Mouse (Mus musculus) kidney, embryonic 14.5 days (tissue): Measurements from ENCODE around the gene Ccdc102a. TPM values are rescaled to one million over a fixed set of nuclear protein-coding genes. Genes with fewer than 3 reads are reported as not detected.

Experiments used
- ATAC-seq: fragments of 200-750 bp; cut with Nextera tagmentation; 2 replicates; pipeline ENCODE4 v1.8.0; 2017; ENCODE audit warnings: moderate number of reproducible peaks, mild to moderate bottlenecking, moderate TSS enrichment, moderate library complexity; ENCODE audit not compliant: low FRiP score, low TSS enrichment
- H3K27ac ChIP-seq: fragments of 300-500 bp; sonication (generic); 2 replicates; pipeline ENCODE4 v1.5.1; 2014; ENCODE audit warnings: low read depth, mild to moderate bottlenecking, low read length, moderate library complexity, mixed read lengths
- H3K27me3 ChIP-seq: fragments of 300-500 bp; sonication (generic); 2 replicates; pipeline ENCODE4 v1.6.1; 2014; ENCODE audit warnings: mild to moderate bottlenecking, low read length; ENCODE audit not compliant: control insufficient read depth, insufficient read depth
- H3K36me3 ChIP-seq: fragments of 300-500 bp; sonication (generic); 2 replicates; pipeline ENCODE4 v1.6.1; 2014; ENCODE audit warnings: low read length, mixed read lengths; ENCODE audit not compliant: control insufficient read depth, insufficient read depth
- H3K4me1 ChIP-seq: fragments of 300-500 bp; sonication (generic); 2 replicates; pipeline ENCODE4 v1.6.1; 2014; ENCODE audit warnings: low read length, mixed read lengths; ENCODE audit not compliant: control insufficient read depth, insufficient read depth
- H3K4me2 ChIP-seq: fragments of 300-500 bp; sonication (generic); replicated peaks from 2 replicates; pipeline ENCODE4 v1.6.1; 2014; ENCODE audit warnings: low read depth, mild to moderate bottlenecking, low read length
- H3K4me3 ChIP-seq: fragments of 300-500 bp; sonication (generic); 2 replicates; pipeline ENCODE4 v1.5.1; 2014; ENCODE audit warnings: mild to moderate bottlenecking, low read length
- H3K9ac ChIP-seq: fragments of 300-500 bp; sonication (generic); 2 replicates; pipeline ENCODE4 v1.6.1; 2014; ENCODE audit warnings: low read depth, mild to moderate bottlenecking, low read length, moderate library complexity
- H3K9me3 ChIP-seq: fragments of 300-500 bp; sonication (generic); 2 replicates; pipeline ENCODE4 v1.6.1; 2016; ENCODE audit warnings: low read length; ENCODE audit not compliant: control insufficient read depth
- WGBS: fragments of 180-500 bp; shearing (Covaris S2); extraction: QIAGEN DNeasy Blood & Tissue Kit; methylation state at CpG from one replicate; pipeline ENCODE4 v1.1.7; 2014; 5-methylcytosine and 5-hydroxymethylcytosine counted together
- polyA plus RNA-seq: library from polyadenylated mRNA; unstranded; fragments of >200 nt; fragmentation: Nextera tagmentation; extraction: Ambion mirVana; gene quantifications from 2 replicates; pipeline ENCODE4 v1.2.1, GENCODE M21; 2014

Gene Ccdc102a
- polyA plus RNA-seq, 1 experiment from 2014 or later = 29.4 TPM

DNA sequence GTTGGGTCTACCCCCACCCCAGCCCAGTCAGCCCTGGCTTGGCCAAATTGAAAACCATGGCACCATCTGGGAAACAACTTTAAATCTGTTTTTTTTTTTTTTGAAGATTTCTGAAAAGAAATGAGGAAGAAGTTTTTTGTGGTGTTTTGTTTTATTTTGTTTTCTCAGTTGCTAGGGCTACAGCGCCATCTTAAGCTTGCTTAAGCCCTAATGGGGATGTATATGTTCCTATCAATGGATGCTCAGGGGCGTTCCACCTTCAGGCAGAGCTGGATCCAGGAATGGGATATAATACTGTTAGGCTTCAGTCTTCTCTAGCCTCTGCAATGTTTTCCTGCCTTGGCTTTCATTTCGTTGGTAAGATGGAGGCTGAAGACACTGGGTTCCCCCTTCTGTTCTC, 17.3 kb upstream of the Ccdc102a start:
- H3K4me1 ChIP-seq = no peaks in the 10 kb centered on the region
- no peak for ATAC-seq
- no peak overlapping the region for H3K9ac ChIP-seq
- WGBS = 86% methylated on average over 3 of the region's 3 CpGs
- H3K27ac ChIP-seq = no peak overlapping the region
- no peak overlapping the region for H3K4me2 ChIP-seq
- H3K27me3 ChIP-seq = no peaks in the 10 kb centered on the region
- no peak overlapping the region for H3K4me3 ChIP-seq
- no peaks in the 10 kb centered on the region for H3K36me3 ChIP-seq
- no peaks in the 10 kb centered on the region for H3K9me3 ChIP-seq

DNA sequence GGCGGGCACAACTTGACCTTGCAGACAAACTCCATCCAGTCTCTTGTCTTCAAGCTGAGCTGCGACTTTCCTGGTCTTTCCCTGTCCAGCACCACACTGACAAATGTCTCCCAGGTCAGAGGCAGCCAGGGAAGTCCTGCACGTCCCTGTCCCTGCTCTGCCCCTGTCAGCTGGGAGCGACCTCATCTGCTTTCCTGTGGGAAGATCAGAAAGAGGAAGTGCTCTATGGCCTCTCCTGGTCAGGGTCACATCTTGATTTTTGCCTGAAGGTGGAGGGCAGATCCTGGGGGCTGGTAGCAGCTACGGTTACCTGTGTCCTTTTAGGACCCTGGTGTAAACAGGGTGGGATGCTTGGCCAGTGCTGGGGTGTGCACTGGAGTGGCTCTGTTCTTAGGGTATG, 16.0 kb upstream of the Ccdc102a start:
- no peak overlapping the region for H3K4me3 ChIP-seq
- no peaks in the 10 kb centered on the region for H3K27me3 ChIP-seq
- H3K36me3 ChIP-seq = no peaks in the 10 kb centered on the region
- H3K4me1 ChIP-seq = no peaks in the 10 kb centered on the region
- no peaks in the 10 kb centered on the region for H3K9me3 ChIP-seq
- H3K27ac ChIP-seq = no peak overlapping the region
- WGBS = 49% methylated on average over 5 of the region's 5 CpGs
- ATAC-seq = no peak
- H3K4me2 ChIP-seq = no peak overlapping the region
- no peak overlapping the region for H3K9ac ChIP-seq

DNA sequence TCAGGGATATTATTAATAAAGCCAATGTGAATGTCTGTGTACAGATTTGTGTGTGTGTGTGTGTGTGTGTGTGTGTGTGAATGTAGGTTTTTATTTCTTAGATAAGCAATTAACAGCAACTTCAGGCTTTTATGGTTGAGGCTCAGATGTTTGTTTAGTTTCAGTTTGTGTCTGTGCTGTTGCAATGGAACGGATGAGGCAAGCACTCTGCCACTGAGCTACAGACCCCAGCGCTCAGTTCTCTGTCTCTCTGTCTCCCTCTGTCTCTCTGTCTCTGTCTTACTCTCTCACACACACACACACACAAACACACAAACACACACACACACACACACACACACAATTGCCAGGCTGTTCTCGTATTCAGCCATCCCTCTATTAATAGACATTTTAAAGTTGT, 10.3 kb upstream of the Ccdc102a start:
- Histone ChIP-seq H3K4me2 (no peak overlapping the region), H3K9me3 (no peaks in the 10 kb centered on the region), H3K36me3 (no peaks in the 10 kb centered on the region), H3K27ac (no peak overlapping the region), H3K27me3 (no peaks in the 10 kb centered on the region), H3K4me3 (no peak overlapping the region), H3K4me1 (no peaks in the 10 kb centered on the region), H3K9ac (no peak overlapping the region)
- 75% methylated on average over 3 of the region's 3 CpGs for WGBS
- ATAC-seq = no peak

DNA sequence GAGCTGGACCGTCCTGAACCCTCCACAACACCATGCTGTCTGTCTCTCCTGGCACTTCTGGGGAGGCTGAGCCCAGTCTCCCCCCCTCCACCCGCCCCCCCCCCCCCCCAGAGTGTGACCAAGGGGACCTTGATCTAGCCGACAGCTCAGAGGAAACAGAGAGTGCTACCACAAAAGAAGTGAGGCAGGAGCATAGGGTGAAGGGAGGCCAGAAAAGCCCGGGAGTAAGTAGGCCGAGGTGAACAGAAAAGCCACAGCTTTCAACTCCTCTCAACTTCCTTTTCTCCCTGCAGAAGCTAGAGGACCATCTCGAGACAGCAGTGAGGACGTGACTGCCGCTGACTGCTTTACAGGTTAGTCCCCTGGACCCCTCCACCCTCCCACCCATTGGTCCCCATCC, 5.5 kb upstream of the Ccdc102a start, which contains the start of gene Adgrg5:
TSS of gene Adgrg5 (plus strand) at position 290 of the 400 bp plus-strand sequence.
- no peaks in the 10 kb centered on the region for H3K36me3 ChIP-seq
- no peaks in the 10 kb centered on the region for H3K4me1 ChIP-seq
- H3K4me3 ChIP-seq = no peak within 1 kb of the TSS
- no peak for ATAC-seq
- no peaks in the 10 kb centered on the region for H3K27me3 ChIP-seq
- no peak within 1 kb of the TSS for H3K27ac ChIP-seq
- 58% methylated on average over 8 of the region's 8 CpGs for WGBS
- H3K9ac ChIP-seq = no peak within 1 kb of the TSS; the same call in 1 of the 2 replicates
- H3K4me2 ChIP-seq = no peak within 1 kb of the TSS
- H3K9me3 ChIP-seq = no peaks in the 10 kb centered on the region

DNA sequence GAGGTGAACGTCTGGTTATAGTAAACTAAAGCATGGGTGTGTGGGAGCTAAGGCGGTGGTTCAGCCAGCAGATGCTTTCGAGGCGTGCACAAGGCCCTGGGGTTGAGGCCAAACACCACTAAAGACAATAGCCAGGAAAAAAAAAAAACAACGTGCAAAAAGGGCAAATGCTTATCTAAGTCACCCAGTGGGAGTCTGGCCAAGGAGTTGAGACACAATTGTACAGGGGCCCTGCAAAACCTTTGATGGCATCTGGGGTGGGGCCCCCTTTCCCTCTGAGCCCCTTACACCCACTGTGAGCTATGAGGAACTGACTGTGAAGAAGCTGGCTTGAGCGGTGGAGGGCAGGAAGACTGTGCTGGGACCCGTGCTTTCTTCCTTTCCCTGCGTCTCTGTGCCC, 4.7 kb upstream of the Ccdc102a start:
- Histone ChIP-seq H3K9ac (no peak overlapping the region), H3K4me1 (no peaks in the 10 kb centered on the region; the same call in 1 of the 2 replicates), H3K4me3 (no peak overlapping the region), H3K27ac (no peak overlapping the region), H3K9me3 (no peaks in the 10 kb centered on the region), H3K27me3 (no peaks in the 10 kb centered on the region), H3K36me3 (no peaks in the 10 kb centered on the region), H3K4me2 (no peak overlapping the region)
- 39% methylated on average over 8 of the region's 8 CpGs for WGBS
- no peak for ATAC-seq

DNA sequence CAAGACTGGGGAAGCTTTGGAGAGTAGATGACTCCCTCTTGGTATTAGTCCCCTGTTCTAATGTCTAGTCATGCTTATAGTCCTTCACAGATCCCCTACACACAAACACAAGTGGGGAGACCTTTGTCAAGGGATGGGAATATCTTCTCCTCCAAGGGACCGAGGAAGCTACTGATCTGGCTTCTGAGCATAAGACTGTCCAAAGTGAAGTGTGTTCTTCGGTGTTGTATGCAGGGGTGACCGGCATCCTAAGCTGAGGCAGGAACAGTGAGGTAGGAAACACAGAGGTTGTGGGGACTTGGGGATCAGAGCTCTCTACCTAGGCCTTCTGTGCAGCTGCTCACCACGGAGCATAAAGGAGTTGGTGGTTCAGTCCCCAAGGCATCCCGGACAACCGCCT, 4.3 kb upstream of the Ccdc102a start:
- Histone ChIP-seq H3K27ac (no peak overlapping the region), H3K4me1 (no peaks in the 10 kb centered on the region; the same call in 1 of the 2 replicates), H3K9ac (no peak overlapping the region), H3K4me3 (no peak overlapping the region), H3K4me2 (no peak overlapping the region), H3K27me3 (no peaks in the 10 kb centered on the region), H3K36me3 (no peaks in the 10 kb centered on the region), H3K9me3 (no peaks in the 10 kb centered on the region)
- ATAC-seq = no peak
- WGBS = 63% methylated on average over 6 of the region's 6 CpGs

DNA sequence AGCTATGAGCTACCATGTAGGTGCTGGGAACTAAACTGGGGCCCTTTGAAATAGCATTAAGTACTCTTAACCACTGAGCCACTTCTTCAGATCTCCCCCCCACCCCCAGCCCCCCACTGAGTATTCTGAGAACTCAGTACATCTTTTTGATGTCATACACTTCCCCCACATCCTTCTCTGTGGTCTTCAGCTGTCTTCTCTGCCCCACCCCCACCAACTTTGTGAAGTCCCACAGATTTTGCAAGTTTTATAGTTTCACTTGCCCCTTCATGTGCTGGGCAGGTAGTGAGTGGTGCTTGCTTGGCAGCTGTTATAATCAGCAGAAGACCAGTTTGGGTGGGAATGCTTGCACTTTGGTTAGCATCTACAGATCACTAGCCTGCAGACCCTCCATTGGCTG, 1.4 kb upstream of the Ccdc102a start:
- Histone ChIP-seq H3K4me3 (no peak overlapping the region), H3K4me2 (no peak overlapping the region), H3K4me1 (peaks cover 25% of the 10 kb centered on the region), H3K9me3 (no peaks in the 10 kb centered on the region), H3K27ac (no peak overlapping the region), H3K36me3 (no peaks in the 10 kb centered on the region), H3K27me3 (no peaks in the 10 kb centered on the region), H3K9ac (no peak overlapping the region)
- no peak for ATAC-seq

DNA sequence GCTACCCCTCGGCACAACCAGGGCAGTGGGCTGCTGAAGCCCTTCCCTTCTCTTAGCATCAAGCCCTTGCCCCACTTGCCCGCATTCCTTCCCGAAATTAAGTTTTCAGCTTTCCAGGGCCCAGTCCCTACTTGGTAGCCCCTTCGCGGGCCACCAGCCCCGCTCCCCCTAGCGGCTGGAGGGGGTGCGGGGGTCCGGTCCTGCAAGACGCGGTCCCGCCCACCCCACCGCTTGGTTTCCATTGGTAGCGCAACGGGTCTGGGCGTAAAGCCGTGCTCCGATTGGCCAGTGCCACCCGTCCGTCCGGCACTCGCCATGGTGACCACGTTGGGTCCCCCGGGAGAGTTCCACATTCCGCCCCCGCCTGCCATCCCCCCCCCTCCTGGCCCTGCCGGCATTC, 546 bp downstream of the Ccdc102a start:
- 2% methylated on average over 17 of the region's 27 CpGs for WGBS
- peak; percentile 96 for ATAC-seq
- H3K27me3 ChIP-seq = peaks cover 13% of the 10 kb centered on the region

DNA sequence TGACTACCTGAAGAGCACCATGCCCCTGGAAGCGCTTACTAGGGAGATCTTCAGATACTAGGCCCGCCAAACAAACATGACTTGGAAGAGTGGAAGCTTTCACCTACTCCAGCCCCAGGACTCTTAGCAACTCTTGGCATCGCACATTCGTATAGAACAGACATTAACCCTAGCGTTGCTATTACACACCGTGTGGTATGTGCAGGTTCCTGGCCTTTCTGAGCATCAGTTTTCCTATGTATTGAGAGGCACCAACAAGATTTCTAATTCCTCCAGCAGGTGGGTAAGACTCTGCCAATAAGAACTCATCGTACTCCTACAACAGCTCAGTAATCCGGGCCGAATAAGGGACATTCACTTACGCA, 956 bp downstream of the Ccdc102a start:
- Histone ChIP-seq H3K4me3 (peak overlapping the region; percentile 73), H3K36me3 (peaks cover 5% of the 10 kb centered on the region; the same call in 1 of the 2 replicates), H3K9me3 (no peaks in the 10 kb centered on the region), H3K4me2 (peak overlapping the region; percentile 75), H3K27ac (peak overlapping the region; percentile 32; the same call in 1 of the 2 replicates), H3K4me1 (peaks cover 36% of the 10 kb centered on the region), H3K27me3 (peaks cover 13% of the 10 kb centered on the region), H3K9ac (peak overlapping the region; percentile 81)
- no peak; the same call in 1 of the 2 replicates for ATAC-seq
- 9% methylated on average over 10 of the region's 10 CpGs for WGBS

More for the DNA sequence above, 546 bp downstream of the Ccdc102a start:
- Histone ChIP-seq H3K36me3 (peaks cover 3% of the 10 kb centered on the region; the same call in 1 of the 2 replicates), H3K9ac (peak overlapping the region; percentile 81), H3K4me1 (peaks cover 36% of the 10 kb centered on the region), H3K27ac (peak overlapping the region; percentile 75; the same call in 1 of the 2 replicates), H3K9me3 (no peaks in the 10 kb centered on the region), H3K4me2 (peak overlapping the region; percentile 75), H3K4me3 (peak overlapping the region; percentile 73)
